Comparison of ENCODE assay signal across 9 mouse cellular contexts in genomic region chr17:28006208-28006607, GRCm38 (mm10).
DNase-seq lines count a peak whose midpoint lies in the region; ATAC-seq and TF ChIP-seq lines count a peak whose summit lies in the region.
"Had no signal": no experiment of that assay in that cellular context is flagged by ENCODE, and none has a peak within 500 bp of the region (broad histone marks: within the 10 kb centered on the region; RNA-seq: fewer than 3 reads in every experiment).

No protein-coding gene starts in this region.

- no peak for DNase-seq in heart, adult 9 months (ENCODE audit: low spot score in 2 of 2)
- no peak for DNase-seq in thymus, adult 2 months
- DNase-seq in thymus, postnatal 0 days (ENCODE audit: low spot score), result no peak
- DNase-seq in frontal cortex, postnatal 25 days (ENCODE audit: low spot score in 2 of 2), result no peak
- DNase-seq in layer of hippocampus, adult 9-10 months (ENCODE audit: low spot score), result no peak
- no peak for DNase-seq in layer of hippocampus, postnatal 25 days (ENCODE audit: extremely low spot score in 1 of 2, low spot score in 1 of 2)
- DNase-seq: kidney, postnatal 10 days had no signal

- peaks cover 47% of the 10 kb centered on the region for H3K4me1 ChIP-seq in heart, embryonic 15.5 days (replicated peaks)
- H3K4me1 ChIP-seq in thymus, adult 2 months (replicated peaks; ENCODE audit: control insufficient read depth, insufficient read depth, low read length), result peaks cover 59% of the 10 kb centered on the region
- H3K4me1 ChIP-seq in limb, embryonic 13.5 days, result peaks cover 68% of the 10 kb centered on the region

- no peaks in the 10 kb centered on the region for H3K27me3 ChIP-seq in heart, embryonic 15.5 days
- H3K27me3 ChIP-seq in thymus, adult 2 months (ENCODE audit: control insufficient read depth, insufficient read depth, low read length), result no peaks in the 10 kb centered on the region
- no peaks in the 10 kb centered on the region for H3K27me3 ChIP-seq in limb, embryonic 13.5 days

- 79% methylated on average over 8 of the region's 8 CpGs for WGBS in heart, embryonic 15.5 days
- WGBS in thymus, adult 2 months, result 50% methylated on average over 8 of the region's 8 CpGs
- WGBS in limb, embryonic 13.5 days, result 66% methylated on average over 8 of the region's 8 CpGs

- H3K4me2 ChIP-seq in heart, embryonic 15.5 days, result peak overlapping the region; percentile 64; the same call in 1 of the 2 replicates
- H3K4me2 ChIP-seq in limb, embryonic 13.5 days (replicated peaks), result peak overlapping the region; percentile 60

- no peak for ATAC-seq in heart, embryonic 15.5 days (replicated peaks; ENCODE audit: insufficient number of reproducible peaks, insufficient read depth, low FRiP score, low read depth)
- no peak for ATAC-seq in limb, embryonic 13.5 days (ENCODE audit: low FRiP score, low read depth)

- H3K9ac ChIP-seq in heart, embryonic 15.5 days, result 0 out of 2 replicates have a peak overlapping the region, but pooled peaks have one; percentile 4
- H3K9ac ChIP-seq in limb, embryonic 13.5 days, result no peak overlapping the region

- TF ChIP-seq POLR2A in thymus, adult 2 months (IDR thresholded peaks at IDR 0.05; ENCODE audit: control insufficient read depth, extremely low read depth, insufficient read depth, low read length, poor library complexity), result no peak

- no peaks in the 10 kb centered on the region for H3K36me3 ChIP-seq in heart, embryonic 15.5 days
- H3K36me3 ChIP-seq in thymus, adult 2 months (ENCODE audit: control insufficient read depth, insufficient read depth, low read length), result no peaks in the 10 kb centered on the region
- H3K36me3 ChIP-seq in limb, embryonic 13.5 days, result peaks cover 28% of the 10 kb centered on the region

- peak overlapping the region; percentile 85 for H3K27ac ChIP-seq in heart, embryonic 15.5 days
- H3K27ac ChIP-seq in thymus, adult 2 months (ENCODE audit: control insufficient read depth, insufficient read depth, low read length), result peak overlapping the region; percentile 58
- peak overlapping the region; percentile 93 for H3K27ac ChIP-seq in limb, embryonic 13.5 days

- no peak for TF ChIP-seq CTCF in thymus, adult 2 months (IDR thresholded peaks at IDR 0.05; ENCODE audit: borderline replicate concordance, control insufficient read depth, extremely low read depth, insufficient read depth, low read length, poor library complexity)

- H3K9me3 ChIP-seq in heart, embryonic 15.5 days (replicated peaks), result no peaks in the 10 kb centered on the region
- no peaks in the 10 kb centered on the region for H3K9me3 ChIP-seq in limb, embryonic 13.5 days

- no peak overlapping the region for H3K4me3 ChIP-seq in heart, embryonic 15.5 days
- no peak overlapping the region for H3K4me3 ChIP-seq in thymus, adult 2 months (ENCODE audit: control insufficient read depth, insufficient read depth, low read length)
- no peak overlapping the region for H3K4me3 ChIP-seq in limb, embryonic 13.5 days
